Mouse (Mus musculus): ENCODE measurements at regions not wholly inside any gene's neighbourhood (a gene's known extent, or its start where the extent isn't known, plus 50 kb on each side); places are given as distances from the start of the nearest gene placed in this dataset.

DNA sequence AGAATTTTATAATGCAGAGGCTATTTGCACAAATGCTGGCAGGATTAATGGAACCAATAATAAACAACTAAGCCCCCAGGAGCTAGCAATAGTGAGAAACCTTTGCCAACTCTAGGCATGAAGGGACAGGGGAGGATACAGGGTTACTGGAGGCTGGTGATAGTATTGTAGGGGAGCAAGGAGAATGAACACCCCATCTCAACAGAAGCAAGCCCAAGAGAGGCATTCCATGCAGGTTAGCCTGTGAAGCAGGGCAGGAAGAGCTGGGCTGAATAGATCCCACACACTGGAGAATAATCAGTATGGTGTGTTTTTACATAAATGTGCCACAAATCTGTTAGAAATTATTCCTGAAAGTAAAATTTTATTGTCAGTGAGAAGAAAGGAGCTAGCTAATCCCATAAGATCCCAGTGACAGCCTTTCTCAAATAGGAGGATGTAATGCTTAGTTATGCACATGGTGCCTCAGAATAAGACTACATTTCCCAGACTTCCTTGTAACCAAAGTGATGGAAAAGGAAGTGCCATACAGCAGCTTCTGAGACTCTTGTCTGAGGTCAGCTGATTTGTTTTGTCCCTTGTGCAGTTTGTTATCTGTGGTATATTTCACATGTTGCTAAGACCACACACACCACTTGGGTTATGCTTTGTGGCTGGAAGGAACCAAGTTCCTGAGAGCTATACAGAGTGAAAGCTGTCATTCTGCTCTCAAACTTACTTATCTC lies 111.1 kb downstream of the Ccdc71l start:
- peak; percentile 19 for DNase-seq (ENCODE audit: low read depth, low spot score)

DNA sequence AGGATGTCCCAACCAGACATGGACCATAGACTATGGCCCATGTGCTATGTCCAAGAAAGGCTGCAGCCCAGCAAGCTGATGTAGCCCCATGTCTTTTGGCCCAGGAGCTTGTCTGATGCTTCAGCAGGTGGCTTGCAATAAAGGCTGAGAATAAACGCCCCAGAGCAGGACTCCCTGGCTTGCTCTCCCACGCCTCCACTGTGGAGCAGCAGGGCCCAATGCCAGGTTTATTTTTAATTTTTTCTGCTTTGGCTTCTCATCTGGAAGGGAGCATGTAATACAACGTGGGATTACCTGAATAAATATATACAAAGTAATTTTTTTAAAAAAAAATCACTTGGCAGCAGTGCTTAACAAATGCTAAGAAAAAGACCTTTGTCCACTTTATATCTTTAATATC lies 125.7 kb downstream of the Ccdc71l start:
- DNase-seq (ENCODE audit: low read depth, low spot score) = no peak

DNA sequence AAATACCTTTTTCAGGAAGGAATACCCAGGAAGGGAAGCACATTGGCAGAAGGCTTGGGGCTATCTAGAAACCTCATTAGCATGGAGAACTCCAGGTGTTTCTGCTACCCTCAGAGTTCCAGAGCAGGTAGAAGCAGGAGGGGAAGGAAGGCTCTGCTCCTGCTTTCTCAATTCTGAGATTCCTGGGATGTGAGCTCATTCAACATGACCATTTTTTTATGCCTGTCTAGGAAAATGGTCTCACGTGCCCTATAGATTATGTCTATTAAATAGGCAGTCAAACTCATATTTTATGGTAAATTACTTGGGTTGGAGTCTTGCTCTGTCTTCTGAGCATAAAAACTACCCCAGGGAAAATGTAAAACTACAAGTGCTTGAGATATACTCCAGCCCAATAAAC lies 130.2 kb downstream of the Ccdc71l start:
- DNase-seq (ENCODE audit: low read depth, low spot score) = no peak

DNA sequence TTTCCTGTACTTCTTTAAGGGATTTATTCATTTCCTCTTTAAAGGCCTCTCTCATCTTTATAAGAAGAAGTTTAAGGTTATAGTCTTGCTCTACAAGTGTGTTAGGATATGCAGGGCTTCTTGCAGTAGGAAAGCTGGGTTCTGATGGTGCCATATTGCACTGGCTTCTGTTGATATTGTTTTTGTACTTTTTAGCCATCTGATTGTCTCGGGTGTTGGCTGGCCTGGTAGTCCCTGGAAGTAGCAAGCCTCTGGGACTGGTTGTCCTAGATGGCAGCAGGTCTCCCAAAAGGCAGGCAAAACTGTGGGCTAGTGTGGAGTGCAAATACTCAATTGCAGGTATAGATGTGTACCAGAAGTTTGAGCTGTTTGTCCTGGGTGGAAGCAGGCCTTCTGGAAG lies 147.1 kb downstream of the Ccdc71l start:
- DNase-seq (ENCODE audit: low read depth, low spot score) = no peak

DNA sequence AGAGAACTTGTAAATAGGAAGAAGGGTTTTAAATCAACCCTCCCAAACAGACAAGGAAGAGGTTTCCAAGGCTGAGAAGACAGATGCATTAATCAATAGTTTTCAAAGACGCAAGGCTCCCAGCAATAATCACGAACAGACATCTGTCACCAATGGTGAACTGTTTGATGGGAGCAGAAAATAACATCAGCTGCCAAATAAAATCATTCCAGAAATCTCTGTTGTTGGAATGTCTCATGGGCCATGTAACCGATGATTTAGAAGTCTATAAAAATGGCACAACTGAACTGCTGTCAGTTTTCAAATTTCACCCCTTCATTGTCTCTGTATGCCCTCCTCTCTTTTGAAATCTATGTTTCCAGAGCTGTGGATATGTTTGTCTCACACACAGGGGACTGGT lies 152.7 kb downstream of the Ccdc71l start:
- DNase-seq (ENCODE audit: low read depth, low spot score) = no peak

DNA sequence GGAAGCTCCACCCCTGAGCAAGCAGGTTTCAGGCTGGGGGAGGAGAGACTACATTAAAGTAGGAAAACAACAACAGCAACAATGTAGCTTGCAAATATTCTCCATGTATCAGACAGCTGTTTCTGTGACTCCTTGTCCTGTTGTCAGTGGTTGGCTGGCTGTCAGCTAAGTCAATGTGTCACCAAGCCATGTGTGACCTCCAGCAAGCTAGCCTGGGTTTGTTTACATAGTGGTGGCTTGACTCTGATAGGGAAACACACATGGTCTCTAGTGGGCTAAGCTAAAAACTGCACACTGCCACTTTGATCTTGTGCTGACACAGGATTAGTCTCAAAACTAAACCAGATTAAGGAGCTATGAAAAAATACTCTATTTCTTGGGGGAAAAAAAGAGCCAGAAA lies 155.1 kb downstream of the Ccdc71l start:
- DNase-seq (ENCODE audit: low read depth, low spot score) = peak; percentile 30

DNA sequence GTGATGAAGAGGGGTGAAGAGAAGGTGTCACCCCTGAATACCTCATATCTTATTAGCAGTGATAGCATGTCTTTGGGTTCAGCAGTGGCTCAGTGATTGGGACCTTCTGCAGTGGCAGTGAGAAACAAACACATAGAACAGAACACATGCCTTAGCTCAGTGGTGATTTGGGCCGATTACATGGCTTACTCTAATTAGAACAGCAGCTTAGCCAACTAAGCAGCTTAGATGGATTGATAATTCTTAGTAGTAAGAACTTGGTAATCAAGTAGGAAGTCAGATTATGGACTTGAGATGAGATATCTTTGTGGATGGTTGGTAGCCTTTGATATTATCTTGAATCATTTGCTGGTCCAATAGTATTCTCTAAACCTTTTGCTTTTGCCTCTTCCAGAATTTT lies 167.0 kb downstream of the Ccdc71l start:
- DNase-seq (ENCODE audit: low read depth, low spot score) = no peak

DNA sequence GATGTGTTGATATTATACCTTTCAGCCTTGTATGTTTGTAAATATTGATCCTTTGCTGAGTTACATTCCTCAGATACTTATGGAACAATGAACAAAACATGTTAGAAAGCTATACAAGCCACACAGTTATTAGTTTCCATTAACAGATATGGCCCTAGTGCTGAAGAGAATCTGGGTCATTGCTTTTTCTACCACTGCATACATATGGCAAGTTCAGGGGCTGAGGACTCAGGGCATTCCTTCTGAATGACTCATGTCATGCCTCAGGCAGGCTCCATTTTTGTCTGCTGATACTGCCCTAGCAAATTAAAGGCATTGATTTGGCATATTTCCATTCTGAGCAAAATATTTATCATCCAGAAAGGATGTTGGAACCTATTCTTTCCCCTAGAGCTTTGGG lies 167.9 kb downstream of the Ccdc71l start:
- peak; percentile 98 for DNase-seq (ENCODE audit: low read depth, low spot score)

DNA sequence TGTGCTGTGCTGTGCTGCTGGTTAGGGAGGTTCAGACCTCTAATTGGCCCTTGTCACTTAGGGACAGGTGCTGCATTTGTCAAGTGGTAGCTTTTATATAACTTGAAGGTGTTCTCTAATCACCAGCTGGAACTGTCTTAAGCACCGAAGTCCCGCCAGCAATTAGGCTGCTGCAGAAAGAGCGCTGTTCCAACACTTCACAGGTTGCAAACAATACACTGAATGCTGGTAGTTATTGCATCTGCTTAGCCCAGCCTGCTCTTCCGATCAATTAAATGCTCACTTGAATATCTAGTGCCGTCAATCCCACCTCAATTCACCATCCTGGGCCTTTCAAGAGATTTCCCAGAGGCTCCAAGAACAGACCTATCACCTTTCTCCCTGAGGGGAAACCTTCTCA lies 175.3 kb downstream of the Ccdc71l start:
- no peak for DNase-seq (ENCODE audit: low read depth, low spot score)

DNA sequence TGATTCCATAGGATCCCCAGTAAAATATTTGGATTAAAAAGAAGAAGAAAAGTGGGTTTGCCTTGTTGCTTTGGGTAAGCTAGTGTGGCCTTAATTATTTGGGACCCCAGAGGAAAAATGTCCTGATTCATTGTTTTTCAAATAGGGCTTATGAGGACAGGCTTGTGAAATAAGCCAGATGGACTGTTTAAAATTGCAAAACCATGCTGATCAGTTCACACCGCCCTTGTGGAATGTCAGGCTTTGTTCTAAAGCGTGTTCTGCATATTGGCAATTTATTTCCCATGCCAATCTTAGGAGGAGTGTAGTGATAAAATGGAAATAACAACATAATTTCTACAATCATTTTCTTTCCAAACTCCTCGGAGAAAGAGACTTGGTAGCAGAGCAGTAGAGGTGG lies 189.3 kb downstream of the Ccdc71l start:
- no peak for DNase-seq (ENCODE audit: low read depth, low spot score)

DNA sequence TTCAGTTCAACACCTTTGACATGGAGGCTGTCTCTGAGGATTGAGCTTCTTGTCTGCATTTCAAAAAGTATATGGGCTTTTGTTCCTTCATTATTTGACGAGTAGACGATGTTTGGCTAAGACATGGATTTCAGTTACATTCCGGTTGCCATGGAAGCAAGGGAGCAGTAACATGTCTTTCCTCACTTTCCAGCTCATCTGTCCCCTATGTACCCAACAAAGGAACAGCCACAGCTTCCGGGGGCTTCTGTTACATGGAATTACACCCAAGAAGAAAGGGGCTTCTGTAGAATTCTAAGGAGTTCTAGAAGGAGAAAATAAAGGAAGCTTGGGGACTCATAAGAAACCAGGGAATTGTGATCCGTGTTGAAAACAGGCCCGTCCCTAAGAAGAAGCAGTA lies 202.8 kb downstream of the Ccdc71l start:
- no peak for DNase-seq (ENCODE audit: low read depth, low spot score)

DNA sequence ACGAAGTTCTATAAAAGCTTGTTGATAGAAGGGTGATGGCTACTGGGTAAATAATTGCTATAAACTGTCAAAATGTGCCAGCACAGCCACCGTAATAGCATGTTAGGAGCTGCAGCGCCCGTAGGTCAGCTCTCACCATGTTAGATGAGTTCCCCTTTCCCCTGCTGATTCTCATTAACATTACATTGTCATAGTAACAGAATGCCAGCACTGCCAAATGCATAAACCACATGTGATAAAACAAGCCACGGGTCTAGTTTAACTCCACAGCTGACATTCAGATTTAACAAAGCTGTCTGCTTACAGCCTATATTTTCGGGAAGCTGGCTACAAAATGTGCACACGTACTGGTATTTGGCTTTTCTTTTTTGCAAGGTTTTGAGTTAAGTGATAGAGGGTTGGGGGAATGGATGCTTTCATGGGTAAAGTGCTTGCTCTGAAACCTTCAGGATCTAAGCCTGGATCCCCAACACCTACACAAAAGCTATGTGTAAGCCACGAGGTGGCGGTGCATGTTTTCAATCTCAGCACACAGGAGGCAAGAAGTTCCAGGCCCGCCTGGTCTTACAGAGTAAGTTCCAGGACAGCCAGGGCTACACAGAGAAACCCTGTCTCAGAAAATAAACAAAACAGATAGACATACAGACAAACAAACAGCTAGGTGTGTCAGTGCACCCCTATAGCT lies 217.1 kb upstream of the Nampt start:
- DNase-seq (ENCODE audit: low read depth, low spot score) = no peak

DNA sequence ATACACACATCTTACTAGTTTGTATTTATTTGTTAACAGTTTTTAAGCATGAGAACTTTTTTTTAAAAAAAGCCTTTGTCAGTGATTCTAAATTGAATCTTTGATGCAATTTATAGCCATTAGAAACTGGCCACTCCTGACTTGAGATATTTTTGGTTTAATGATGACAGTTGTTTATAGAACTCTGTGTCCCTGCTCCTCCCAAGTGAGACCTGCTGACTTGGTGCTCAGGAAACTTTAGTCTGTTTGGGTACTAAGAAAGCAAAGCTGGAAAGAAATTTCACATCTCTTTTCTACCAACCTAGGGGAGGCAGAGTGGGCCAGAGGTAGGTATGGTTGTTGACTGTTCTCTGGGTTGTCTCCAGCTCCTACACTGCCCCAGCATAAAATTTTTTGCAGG lies 214.0 kb upstream of the Nampt start:
- no peak for DNase-seq (ENCODE audit: low read depth, low spot score)

DNA sequence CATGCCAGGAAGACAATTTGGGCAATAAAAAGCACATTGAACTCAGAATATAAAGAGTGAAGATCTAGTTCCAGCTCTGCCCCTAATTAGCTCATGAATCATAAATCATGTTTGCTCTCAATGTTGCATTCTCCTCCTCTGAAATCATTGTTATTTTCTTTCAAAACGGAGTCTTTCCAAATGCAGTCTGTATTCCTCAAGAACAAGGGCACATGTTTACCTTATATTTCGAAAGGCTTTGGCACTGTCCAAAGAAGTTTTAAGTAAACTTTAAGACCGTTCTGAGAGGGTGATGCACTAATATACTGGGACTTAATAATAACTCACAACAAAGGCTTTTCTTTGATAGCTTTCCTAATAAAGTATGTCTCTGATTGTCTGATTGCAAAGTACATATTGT lies 204.3 kb upstream of the Nampt start:
- peak; percentile 10 for DNase-seq (ENCODE audit: low read depth, low spot score)

DNA sequence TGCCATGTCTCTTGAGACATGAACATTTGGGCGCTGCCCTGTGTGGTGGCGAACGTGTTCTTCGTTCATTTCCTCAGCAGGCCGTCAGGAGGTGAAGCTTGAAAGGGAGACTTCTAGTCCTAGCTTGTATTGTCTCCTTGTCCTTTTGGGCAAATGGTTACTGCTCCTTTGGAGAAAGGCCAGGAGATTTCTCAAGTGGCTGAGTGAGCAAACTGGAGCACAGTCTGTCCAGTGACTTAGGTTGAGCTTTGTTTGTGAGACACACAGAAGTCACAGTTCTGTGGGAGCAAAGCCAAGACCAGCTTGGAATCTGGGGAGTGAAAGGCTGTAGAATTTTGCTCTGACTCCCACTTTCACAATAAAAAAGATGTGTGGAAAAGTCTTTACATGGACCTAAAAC lies 203.3 kb upstream of the Nampt start:
- no peak for DNase-seq (ENCODE audit: low read depth, low spot score)

DNA sequence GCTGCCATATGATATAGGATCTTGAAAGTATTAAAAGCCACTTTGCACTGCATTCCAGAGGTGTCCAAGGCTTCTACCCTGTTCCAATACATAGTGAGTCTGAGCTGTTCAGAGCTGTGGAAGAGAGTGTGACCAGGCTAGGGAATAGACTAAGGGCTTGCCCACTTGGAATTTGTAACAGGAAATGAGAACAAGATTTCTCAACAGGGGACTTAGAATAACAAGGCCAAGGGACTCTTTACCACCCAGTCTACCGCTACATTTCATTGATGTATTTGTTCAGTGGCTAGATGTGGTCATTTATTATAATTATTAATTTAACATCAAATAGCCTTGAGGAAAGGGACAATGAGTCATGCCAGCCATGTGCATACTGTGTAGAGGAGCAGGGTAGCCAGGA lies 202.3 kb upstream of the Nampt start:
- DNase-seq (ENCODE audit: low read depth, low spot score) = no peak

DNA sequence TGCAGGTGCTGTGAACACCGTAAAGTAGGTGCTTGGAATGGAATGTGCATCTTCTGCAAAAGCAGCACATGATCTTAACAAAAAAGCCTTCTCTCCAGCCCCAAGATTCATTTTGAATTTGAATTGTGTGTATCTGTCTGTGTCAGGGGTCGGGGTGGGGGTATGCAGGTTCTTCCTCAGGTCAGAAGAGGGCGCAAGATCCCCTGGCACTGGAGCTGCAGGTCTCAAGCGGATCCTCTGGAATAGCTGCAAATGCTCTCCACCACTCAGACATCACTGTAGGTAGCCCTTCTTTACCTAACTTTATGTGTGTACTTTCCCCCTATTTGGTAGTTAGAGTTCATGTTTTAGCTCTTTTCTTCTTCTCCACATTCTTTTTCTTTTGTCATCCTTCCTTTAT lies 199.5 kb upstream of the Nampt start:
- DNase-seq (ENCODE audit: low read depth, low spot score) = no peak

DNA sequence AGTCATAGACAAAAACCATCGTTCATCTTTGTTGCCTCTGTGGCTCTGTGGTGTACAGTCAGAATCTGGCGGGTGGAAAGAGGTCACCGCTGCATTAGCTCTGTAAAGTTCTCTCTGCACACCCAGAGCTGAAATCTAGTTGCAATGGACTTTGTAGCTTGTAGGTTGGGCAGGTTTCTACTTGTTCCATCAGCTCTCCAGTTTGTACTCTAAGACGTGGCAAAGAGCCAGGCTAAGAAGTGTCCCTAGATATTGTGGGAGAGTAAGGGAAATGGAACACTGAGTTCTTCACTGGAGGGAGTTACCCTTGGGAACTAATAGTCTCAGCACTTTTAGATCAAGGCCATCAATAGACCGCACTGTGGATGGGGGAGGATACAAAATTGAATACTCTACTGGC lies 197.6 kb upstream of the Nampt start:
- DNase-seq (ENCODE audit: low read depth, low spot score) = peak; percentile 50

DNA sequence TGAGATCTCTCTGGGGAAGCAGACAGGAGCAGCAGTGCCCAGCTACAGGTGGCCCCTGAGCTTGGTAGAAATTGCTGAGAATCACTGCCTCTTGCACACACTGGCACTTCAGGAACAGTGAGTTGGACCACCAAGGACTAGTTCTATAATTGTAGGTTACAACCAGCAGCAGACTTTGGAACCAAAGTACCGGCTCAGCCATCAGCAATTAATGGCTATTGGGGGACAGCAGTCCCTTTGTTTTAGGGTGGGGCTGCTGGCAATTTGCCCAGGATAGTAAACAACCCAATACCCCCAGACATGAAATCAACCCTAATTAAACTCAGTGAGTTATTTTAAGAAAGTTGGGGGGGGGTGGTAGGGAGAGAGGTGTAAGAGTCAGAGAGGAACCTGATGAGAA lies 190.8 kb upstream of the Nampt start:
- DNase-seq (ENCODE audit: low read depth, low spot score) = no peak

DNA sequence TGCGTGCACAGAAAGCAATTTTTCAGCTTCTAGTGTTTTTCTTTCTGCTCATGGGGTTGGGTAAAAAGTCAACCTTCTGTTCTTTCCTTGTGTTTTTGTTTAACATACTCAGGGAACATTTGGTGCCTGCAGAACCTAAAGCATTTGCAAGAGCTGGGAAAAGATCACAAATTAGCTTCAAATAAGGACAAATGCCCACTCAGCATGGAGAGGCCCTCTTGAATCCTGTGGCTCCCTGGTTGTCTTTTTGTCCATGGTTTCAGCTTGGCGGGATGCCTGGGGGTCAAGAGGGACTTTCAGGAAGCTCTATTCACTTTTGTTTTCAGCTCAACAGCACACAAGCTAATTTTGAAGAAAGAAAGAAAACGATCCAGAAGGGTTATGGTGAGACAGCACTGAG lies 186.4 kb upstream of the Nampt start:
- no peak for DNase-seq (ENCODE audit: low read depth, low spot score)

DNA sequence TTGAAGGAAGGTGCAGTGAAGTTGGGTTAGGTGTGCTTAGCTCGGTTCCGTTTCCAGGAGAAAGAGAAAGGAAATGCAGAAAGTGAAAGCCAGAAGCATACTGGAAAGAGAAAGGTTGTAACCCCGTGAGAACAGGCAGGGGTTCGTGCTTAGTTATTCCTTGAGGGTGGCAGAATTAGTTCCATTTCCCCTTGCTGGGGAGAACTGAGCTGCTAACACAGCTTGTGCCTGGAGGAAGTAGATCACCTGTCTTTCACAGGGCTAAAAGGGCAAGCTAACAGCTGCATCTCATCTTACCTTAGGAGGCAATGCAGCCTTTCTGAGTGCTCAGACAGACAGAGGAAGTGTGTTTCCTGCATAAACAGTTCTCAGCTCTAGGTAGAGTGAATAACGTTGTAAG lies 184.3 kb upstream of the Nampt start:
- no peak for DNase-seq (ENCODE audit: low read depth, low spot score)

DNA sequence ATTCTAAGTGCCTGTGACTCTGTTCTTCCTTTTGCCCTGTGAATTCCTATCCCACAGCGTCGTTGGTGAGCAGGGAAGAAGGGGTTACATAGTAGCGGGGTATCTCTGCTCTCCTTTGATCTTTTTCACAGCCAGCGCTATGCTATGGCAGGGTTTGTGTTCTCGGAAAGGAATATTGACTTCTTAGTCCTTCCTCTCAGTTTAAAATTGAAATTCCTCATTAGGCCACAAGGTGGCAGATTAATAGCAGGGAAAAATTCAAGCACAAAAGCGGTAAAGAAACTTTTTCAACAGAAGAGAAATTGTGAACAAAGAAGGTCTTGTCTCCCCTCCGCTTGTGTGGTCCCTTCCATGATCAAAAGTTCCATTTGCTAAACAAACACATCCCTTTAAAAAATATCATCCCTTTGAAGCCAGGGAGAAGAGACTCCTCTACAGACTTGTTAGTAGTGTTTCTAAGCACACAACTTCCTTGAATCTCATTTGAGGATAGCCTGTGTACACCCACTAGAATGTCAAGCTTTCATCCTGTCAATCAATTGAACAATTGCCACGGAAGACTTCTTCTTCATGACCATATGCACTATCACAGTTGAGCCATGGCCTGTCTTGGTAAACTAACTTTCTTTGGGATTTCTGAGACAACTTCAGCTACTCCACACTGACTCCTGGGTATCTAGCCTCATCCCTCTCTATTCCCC lies 181.8 kb upstream of the Nampt start:
- peak; percentile 72 for DNase-seq (ENCODE audit: low read depth, low spot score)

DNA sequence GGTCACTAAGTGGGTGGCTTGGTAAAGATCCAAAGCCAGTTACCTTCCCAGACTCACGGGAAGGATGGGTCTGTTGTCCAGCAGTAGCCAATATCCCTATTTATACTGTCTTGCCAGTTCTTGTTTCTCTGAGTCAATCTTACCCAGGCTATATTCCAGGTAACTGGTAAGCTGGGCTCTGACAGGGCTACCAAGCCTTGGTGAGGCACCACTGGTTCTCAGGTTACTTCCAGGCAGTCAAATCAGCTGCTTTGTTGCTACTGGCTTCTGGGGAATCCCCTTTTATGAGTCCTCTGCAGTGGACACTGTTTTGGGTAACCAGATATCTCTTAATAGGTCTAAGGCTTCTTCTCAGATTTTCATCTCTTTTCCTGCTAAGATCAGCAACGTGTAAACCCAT lies 178.8 kb upstream of the Nampt start:
- peak; percentile 9 for DNase-seq (ENCODE audit: low read depth, low spot score)

All from 3T3-L1 (cell line).